Mouse (Mus musculus) adrenal gland, postnatal 14 days (tissue): Measurements from ENCODE around the gene Crygb. TPM values are rescaled to one million over a fixed set of nuclear protein-coding genes. Genes with fewer than 3 reads are reported as not detected.
A peak's percentile ranks its signal among the peaks of the same experiment; 100 is the strongest.

Source experiments
- DNase-seq: peaks from one replicate; pipeline ENCODE4 v3.0.0; 2021; ENCODE audit warnings: mixed read lengths
- long read RNA-seq, 2 experiments: library from polyadenylated mRNA; stranded (forward); transcript quantifications; one replicate each; pipeline ENCODE4 v2.0.0; 2021
- total RNA-seq: library from RNA; stranded (reverse); gene quantifications from 2 replicates; pipeline ENCODE4 v1.2.3, GENCODE M21; 2021

The Crygb gene
- total RNA-seq: not detected in 2 replicates
- long read RNA-seq, experiment 1: 0 reads
- long read RNA-seq, experiment 2: 0 reads

DNA sequence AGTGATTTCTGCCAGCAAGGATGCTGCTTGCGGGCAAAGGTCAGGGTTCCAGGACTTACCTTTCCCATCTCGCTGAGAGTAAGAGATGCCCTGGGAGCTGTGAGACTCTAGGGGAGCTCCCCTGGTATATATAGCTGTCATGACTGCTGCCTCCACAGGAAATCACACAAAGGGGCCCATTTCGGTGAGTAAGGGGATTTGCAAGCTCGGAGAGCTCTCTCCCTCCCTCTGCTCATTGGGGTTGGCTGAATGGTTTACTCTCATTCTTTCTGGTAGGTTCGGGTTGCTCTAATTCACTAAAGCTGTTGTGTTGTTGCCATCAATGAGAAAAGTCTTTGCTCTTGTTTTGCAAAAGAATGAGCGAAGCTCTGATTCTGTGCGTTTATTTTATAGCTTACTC is at the start of gene Crygb:
Gene Crygb (minus strand): TSS at position 101 of the 400 bp plus-strand sequence.
- no peak for DNase-seq

DNA sequence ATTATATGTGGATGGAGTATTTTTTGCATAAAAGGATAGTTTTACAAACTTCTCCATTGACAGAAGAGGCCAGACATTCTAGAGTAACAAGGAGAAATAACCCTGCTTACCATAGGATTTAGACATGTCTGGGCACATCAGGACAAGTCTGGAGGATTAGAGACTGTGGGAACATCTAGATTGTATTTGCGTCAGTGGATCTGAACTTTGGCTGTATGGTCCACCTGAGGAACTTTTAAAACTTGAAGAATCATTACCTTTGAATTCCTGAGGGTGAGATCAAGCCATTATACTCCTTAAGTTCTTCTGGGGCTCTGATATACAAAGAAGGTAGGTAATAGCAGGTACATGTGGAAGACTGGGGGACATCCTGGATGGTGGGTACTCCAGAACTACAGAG is 49.6 kb upstream of the Crygb start:
- no peak for DNase-seq

DNA sequence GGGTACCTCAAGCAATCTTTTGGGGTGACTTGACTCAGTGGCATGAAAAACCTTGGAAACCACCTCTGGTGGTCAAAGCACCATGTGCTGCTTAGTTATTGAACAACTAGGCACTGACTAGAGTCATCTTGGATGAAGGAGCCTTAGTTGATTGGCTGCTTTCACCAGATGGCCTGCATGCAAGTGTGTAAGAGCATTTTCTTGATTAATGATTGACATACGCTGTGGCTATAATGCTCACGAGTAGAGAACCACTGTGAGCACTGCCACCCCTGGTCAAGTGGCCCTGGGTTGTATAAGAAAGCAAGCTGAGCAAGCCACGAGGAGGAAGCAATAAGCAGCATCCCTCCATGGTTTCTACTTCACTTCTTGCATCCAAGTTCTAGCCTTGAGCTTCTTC is 48.1 kb upstream of the Crygb start:
- DNase-seq: no peak

DNA sequence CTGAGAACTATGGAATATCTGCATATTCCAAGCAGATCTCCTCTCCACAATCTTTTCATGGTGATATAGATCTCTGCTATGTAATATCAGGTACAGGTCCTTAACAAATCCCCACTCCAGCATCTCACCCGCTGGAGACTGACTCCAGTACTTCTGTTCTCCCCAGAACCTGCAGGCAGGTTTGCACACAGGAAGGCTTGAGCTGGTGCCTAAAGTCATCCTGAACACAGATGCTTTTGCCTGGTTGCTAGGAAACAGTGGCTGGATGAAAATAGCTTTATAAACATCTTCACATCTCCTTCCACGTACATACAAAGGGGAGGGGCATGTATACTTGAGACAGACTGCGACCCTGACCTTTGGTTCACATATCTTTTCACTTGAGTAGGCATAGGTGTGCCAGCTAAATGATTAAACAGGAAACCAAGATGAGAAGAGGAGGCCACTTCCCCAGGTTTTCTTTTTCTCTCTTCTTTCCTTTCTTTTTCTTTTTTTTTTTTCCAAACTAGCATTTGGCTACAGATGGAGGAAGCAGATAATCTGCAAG is 47.6 kb upstream of the Crygb start:
- DNase-seq: no peak

DNA sequence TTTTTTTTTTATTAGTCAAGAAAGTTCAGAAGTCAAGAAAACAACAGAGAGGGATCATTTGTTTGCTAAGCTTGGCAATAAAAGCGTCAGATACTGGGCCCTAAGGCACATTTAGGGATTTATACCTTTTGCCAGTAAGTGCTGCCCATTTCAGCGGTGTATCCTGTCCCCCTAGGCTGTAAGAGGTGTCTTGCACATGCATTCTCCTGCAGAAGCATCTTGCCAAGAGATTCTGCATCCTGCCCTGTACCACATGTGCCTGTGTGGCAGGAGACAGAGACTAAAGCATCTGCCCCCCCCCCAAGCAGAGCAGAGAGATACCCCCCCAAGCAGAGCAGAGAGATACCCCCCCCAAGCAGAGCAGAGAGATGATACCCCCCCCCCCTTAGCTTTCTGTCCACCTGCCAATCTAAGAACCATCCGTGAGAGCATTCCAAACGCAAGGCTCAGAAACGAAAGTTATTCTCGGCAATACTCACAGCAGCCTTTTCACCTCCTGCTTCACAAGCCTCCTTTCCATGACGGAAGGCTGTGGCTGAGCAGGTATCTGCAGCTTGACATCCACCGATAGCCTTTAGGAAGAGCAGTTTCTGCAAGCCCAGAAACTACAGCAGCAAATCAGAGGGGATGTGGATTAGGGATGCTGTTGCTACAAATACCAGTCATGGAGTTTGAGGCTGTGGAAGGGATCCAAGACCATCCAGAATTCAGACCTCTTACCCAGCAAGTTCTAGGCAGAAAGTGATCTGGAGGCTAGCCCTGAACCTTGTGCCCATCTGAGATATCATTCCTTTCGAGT is 40.7 kb upstream of the Crygb start, which contains the start of gene D630023F18Rik:
Gene D630023F18Rik (minus strand): TSS at position 641 of the 799 bp plus-strand sequence.
- DNase-seq: no peak

DNA sequence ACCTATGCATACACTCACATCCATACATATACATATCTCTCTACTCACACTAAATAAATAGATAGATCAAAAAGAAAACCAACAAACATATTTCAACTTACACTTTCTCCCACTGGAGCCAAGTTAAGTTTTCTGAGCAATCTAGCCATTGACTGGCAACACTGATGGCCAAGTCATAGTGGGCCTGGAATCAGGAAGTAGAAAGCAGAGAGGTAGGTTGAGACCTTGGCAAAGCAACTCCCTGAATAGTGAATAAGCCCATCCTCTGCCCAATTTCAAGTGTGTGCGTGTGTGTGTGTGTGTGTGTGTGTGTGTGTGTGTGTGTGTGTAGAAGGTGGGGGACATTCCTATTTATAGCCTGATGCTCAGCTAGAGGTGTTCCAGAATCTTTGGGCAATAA is 37.4 kb upstream of the Crygb start, which contains the start of gene Gm28845:
Gene Gm28845 (minus strand): TSS at position 121 of the 400 bp plus-strand sequence.
- no peak for DNase-seq

DNA sequence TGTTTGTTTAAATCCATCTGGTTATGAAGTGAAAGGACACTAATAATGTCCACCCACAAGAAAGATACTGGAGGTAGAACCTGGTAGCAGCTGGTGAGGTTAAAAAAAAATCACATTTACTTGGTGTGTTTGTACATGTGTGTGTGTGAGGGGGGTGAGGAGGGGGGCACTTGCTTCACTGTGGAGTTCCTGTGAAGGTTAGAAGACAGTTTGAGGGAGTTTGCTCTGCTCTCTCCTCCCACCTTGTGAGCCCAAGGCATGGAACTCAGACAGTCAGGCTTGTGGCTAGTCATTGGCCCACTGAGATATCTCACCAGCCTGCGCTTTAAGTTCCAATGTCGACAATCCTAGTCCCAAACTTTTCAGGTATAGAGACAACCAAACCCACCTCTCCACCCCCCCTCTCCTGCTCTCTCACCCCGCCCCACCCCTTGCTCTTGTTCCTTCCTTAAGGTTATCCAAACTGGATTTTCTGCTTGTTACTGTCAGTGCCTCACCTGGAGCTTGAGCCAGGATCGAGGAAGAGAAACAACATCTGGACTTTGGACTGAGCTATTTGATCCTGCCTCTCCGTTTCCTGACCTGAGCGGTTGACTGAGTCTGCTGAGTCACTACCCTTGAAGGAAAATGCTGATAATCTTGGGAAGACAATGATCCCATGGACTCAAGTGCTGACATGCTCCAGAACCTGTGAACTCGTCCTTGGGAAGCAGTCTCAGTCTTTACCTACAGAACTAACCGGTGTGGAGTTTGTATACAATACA is 36.2 kb upstream of the Crygb start:
- DNase-seq: no peak

DNA sequence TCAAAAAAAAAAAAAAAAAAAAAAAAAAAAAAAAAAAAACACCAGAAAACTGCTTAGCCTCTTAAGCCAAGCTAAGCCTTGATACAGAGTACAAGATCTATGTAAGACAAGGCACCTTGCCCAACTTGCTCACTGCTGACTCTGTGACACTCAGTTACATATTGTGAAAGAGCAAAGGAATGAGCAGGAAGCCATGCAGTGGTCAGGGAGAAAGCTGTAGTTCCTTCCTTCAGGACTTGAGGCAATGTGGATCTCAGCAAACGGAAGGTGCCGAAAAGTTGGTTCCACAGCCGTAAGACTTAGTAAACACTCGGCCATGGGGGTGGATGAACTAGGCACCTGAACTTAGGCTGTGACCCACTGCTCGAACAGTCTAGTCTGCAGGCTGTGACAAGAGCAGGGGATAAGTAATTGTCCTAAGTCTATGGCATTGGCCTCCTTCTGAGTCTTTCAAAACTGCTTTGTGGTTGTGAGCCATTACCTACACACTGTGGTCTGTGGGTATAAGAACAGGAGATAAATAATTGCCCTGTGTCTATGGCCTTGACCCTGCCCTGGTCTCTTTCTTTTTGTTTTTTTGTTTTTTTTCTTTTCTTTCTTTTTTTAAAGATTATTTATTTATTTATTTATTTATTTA is 31.6 kb upstream of the Crygb start:
- DNase-seq: peak; percentile 32

DNA sequence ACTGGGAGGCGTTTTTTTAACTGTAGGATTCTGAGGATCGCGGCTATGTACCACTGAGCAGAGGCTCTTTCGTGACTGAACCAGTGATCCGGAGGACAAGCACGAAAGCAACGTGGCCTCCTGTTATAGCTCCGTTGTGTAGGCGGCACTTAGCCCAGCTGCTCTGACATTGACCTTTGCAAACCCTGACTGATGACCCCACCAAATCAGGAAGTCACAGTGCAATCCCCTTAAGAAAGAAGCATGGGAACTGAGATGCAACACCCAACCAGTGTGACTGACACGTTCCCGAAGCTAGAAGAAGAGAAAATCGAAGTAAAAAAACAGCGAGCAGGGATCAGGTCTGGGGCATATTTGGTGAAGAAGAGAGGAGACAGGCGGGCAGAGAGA is 30.7 kb upstream of the Crygb start:
- peak; percentile 24 for DNase-seq

DNA sequence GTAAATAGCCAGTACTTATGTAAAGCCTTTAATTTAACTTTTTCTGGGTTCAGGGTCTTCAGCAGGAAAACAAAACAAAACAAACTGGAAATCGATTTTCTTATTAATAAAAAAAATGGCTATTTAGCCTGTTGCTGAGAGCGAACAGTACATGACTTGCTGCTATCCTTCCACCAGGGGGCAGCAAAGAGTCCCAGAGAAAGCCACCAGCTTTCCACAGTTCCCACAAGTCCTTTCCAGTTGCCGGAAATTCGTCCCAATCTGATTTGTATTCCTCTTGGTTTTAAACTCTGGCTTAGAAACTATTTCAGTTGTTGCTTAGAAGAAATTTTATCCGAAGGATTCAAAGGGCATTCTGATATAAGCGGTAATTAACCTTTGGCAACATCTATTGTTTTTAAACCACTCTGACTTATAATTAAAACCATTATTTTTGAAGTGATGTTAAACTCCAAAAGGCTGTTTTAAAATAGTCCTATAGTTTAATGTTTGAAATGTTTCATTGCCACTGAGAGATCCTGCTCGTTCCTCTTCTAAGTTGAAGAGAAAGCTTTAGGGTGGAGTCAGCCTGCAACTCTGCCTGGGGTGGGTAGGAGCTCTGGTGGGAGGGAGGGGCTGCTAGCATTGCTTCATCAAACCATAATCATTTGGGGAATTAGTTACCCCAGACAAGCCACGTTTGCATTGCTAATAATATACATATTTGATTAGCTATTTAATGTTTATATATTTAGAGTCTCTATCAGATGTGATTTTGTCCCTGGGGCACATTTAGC is 30.1 kb upstream of the Crygb start:
- peak; percentile 88 for DNase-seq

DNA sequence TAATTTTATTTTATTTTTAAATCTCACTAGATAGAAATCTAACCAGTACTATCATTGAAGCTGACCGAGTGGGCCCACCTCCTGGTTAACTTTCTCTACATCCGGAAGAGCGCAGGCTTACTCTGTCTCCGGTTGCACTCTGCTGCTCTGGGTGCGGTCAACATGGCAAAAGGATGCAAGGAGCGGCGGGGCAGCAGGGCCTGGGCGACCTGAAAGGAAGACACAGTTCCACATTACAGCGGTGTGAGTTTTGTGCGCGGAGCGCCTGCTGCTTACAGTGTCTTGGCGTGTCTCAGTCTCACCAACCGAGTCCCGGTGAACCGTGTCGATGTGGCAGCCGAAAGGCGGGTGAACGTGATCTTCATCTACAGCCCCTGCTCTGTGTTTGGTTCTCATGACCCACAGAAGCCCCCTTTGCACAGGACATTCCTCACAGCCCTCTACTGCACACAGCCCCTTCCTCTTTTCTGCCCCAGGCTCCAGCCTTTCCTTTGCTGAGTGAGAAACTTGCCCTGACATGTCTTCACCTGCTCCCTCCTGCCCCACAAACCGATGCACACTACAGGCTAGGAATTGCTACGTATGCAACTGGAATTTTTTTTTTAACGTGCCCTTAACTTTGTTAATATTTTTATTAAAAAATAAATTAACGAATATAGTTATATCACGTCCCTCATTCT is 27.8 kb upstream of the Crygb start:
- DNase-seq: no peak

DNA sequence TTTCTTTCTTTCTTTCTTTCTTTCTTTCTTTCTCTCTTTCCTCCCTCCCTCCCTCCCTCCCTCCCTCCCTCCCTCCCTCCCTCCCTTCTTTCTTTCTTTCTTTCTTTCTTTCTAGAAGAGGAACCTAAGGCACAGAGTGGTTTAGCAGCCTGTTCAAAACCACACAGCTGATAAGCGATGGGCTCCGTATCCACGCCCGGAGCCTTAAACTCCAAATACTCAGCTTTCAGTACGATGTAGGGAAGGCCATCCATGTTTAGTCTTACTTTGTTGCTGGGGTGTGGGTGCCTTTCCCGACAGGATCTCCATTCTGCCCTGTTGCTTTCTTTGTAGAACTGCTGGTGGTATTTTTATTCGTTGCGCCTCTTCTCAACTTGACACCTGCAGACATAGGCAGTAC is 27.1 kb upstream of the Crygb start:
- DNase-seq: no peak

DNA sequence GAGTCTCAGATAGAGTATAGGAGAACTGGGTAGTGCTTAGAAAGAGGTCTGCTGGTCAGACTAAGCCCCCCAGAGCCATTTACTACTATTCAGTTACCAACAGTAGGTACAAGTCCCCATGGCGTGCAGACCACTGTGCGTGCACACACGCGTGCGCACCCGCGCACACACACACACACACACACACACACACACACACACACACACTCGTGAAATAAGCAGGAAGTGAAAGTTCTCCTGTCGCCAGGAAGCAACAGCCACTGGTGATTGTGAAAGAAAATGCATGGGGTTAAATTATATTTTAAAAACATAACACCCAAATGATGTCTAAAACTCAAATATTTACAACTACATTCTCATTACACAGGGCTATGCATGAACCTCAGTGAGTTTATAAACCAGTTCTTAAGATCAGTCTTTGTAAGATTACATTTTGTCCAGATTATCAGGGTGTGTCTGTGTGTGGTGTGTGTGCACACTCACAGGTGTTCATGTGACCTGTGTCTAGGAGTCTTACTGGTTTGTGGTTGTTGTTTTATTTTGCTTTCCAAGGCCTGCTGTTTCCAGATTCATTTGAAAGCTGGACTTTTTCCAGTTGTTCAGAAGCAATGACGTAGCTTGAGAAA is 25.7 kb upstream of the Crygb start:
- DNase-seq: no peak

DNA sequence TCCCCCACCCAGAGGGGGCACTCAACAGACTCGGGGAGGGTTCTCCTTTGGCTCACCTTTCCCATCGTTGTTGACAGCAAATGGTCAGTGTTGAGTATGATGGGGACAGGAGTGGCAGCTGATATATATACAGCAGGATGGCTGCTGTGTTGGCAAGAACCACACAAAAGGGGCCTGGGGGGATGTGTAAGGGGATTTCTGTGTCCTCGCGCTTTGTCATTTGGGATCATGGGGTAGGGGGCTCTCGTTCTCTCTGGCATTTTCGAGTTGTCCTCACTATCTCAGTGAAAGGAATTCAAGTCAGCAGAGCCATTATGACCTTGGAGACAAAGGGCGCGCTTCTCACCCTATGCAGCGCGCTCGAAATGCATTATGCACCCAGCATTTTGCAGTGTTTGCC is 21.2 kb upstream of the Crygb start, which contains the start of gene Cryga:
Gene Cryga (minus strand): TSS at position 101 of the 400 bp plus-strand sequence.
- no peak for DNase-seq

DNA sequence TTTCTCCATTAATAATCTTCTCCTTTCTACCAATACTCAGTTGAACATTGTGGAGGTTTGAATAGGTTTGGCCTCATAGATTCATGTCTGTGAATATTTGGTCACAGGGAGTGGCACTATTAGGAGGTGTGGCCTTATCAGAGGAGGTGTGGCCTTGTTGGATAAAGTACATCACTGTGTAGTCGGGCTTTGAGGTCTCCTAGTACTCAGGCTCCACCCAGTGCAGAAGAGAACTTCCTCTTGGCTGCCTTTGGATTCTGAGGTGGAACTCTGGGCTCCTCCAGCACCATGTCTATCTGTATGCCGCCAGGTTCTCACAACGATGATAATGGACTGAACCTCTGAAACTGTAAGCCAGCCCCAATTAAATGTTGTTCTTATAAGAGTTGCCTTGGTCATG is 14.9 kb upstream of the Crygb start:
- DNase-seq: no peak

DNA sequence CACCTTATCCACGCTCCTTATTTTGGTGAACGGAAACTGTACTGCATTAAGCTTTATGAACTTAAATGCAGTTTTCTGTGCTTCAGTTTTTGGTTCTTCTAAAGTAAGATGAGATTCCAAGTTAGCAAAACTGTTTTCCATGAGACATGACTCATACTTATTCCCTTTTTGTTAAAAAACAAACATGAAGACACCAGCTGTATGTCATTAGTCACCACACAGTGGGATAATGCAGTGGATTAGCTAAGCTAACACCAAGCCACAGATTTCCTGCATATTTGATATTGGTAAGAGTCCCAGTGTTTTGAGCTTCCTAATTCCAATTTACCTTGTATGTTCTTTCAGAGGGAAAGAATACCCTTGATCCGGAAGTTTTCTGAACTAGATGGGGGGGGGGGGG is 9.5 kb upstream of the Crygb start:
- no peak for DNase-seq

DNA sequence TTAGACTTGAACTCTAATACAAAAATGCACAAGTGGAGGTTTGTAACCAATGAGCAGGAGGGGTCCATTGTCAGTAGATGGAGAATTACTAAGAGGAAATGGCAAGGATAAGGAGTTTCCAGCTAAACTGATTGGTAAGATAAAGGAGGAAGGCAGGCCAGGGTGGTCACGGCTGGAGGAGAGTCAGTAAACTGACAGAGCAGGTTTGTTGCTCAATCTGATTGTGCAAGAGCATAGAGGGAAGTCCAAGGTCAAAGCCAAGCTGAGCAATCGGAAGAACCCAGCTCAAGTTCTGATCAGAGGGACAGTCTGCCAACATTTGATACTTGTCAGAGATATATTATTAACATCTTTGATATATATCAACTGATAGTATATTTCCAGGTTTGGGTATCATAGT is 8.3 kb upstream of the Crygb start:
- peak; percentile 67 for DNase-seq

DNA sequence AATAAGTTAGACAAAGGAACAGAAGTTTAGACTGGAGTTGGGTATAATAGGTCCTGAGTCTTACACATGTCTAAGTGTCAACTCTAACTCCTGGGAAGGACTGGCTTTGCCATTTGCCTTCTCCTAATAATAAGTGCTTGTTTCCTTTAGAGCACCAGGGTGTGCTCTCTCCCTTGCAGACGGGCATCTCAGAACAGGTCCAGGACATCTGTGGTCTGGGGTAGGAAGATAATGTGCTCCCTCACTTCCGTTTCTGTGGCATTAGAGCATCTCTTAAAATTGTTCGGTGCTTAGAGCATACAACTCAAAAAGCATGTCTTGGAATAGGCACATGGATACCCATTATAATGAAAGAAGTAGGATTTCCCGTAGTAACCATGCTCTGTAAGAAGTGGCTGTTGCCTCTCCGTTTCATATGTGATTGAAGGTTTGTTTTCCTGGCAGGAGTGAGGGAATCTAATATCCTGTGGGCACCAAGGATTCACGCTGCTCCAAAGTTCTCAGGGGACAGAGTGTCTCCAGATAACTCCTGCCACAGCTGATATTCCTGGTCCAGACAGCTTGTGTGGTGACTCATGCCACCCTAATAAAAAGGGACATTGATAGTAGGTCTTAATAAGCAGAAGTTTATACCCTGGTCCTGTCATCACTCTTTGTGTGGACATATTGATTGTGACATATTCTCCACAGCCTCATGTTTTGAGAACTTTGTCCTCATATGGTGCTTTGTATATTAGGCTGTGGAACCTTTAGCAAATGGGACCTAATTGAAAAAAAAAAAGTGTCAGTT is 6.7 kb upstream of the Crygb start:
- no peak for DNase-seq

DNA sequence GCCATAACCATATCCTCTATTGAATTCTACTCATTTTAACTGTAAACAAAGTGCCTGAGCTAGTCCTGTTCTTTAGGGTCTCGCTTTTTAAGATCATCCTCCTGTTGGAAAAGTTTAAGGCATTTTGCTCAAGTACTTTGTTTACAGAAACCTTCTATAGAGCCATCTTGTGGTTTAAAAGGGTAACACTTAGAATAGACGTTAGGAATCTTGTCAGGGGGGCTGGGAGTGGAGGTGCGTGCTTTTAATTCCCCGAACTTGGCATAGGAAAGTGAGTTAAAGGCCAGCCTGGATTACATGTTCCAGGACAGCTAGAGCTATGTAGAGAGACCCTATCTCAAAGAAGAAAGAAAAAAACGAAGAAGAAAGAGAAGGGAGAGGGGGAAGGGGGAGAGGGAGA is 6.5 kb downstream of the Crygb start:
- DNase-seq: no peak

DNA sequence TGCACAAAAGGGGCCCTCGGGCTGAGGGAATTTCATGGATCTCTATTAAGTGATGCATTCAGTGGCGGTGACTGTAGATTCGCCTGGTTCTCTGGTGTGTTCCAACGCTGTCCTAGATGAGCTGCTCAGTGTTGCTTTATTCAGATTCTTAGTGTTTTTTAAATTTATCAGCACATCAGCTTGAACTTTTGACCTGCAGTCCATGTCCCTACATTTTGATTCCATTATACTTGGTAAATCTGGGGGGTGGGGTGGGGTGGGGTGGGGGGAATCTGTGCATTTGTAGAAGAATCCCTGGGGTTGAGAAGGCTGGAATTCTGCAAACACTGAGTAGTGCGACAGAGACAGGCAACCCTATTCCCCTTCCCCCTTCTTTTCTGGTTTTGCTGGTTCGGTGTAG is 8.5 kb downstream of the Crygb start, which contains the start of gene Crygc:
Gene Crygc (minus strand): TSS at position 101 of the 400 bp plus-strand sequence.
- DNase-seq: no peak
